Mouse (Mus musculus) embryonic facial prominence, embryonic 11.5 days (tissue): ENCODE measurements around the gene Lypd5. TPM values are rescaled to one million over a fixed set of nuclear protein-coding genes. Genes with fewer than 3 reads are reported as not detected.

Experiments used
- ATAC-seq: fragments of 200-750 bp; cut with Nextera tagmentation; replicated peaks from 2 replicates; pipeline ENCODE4 v1.8.0; 2017; ENCODE audit warnings: low read depth; ENCODE audit not compliant: insufficient number of reproducible peaks, low FRiP score, low TSS enrichment
- DNase-seq: peaks from one replicate; pipeline ENCODE4 v3.0.0-alpha.2; 2015; ENCODE audit warnings: low spot score
- H3K27ac ChIP-seq: fragments of 300-500 bp; sonication (generic); replicated peaks from 2 replicates; pipeline ENCODE4 v1.5.1; 2014; ENCODE audit warnings: mild to moderate bottlenecking, low read depth, low read length, control low read depth
- H3K27me3 ChIP-seq: fragments of 300-500 bp; sonication (generic); 2 replicates; pipeline ENCODE4 v1.6.1; 2014; ENCODE audit warnings: mild to moderate bottlenecking, low read length, moderate library complexity, mixed read lengths; ENCODE audit not compliant: control insufficient read depth, insufficient read depth
- H3K36me3 ChIP-seq: fragments of 300-500 bp; sonication (generic); replicated peaks from 2 replicates; pipeline ENCODE4 v1.6.1; 2014; ENCODE audit warnings: low read depth, mild to moderate bottlenecking, low read length, moderate library complexity, mixed read lengths; ENCODE audit not compliant: control insufficient read depth, insufficient read depth
- H3K4me1 ChIP-seq: fragments of 300-500 bp; sonication (generic); 2 replicates; pipeline ENCODE4 v1.6.1; 2014; ENCODE audit warnings: low read length, mixed read lengths; ENCODE audit not compliant: control insufficient read depth, insufficient read depth
- H3K4me2 ChIP-seq: fragments of 300-500 bp; sonication (generic); 2 replicates; pipeline ENCODE4 v1.6.1; 2014; ENCODE audit warnings: low read depth, mild to moderate bottlenecking, control low read depth, low read length, moderate library complexity
- H3K4me3 ChIP-seq: fragments of 300-500 bp; sonication (generic); 2 replicates; pipeline ENCODE4 v1.5.1; 2014; ENCODE audit warnings: low read depth, low read length, control low read depth
- H3K9ac ChIP-seq: fragments of 300-500 bp; sonication (generic); replicated peaks from 2 replicates; pipeline ENCODE4 v1.6.1; 2014; ENCODE audit warnings: mild to moderate bottlenecking, control low read depth, low read length
- H3K9me3 ChIP-seq: fragments of 300-500 bp; sonication (generic); replicated peaks from 2 replicates; pipeline ENCODE4 v1.6.1; 2016; ENCODE audit warnings: mild to moderate bottlenecking, low read length, inconsistent platforms, mixed read lengths; ENCODE audit not compliant: control insufficient read depth
- WGBS: fragments of 180-500 bp; shearing (Covaris S2); extraction: QIAGEN DNeasy Blood & Tissue Kit; methylation state at CpG from one replicate; pipeline ENCODE4 v1.1.7; 2014; 5-methylcytosine and 5-hydroxymethylcytosine counted together
- polyA plus RNA-seq: library from polyadenylated mRNA; unstranded; fragments of >200 nt; fragmentation: Nextera tagmentation; extraction: Ambion mirVana; gene quantifications from 2 replicates; pipeline ENCODE4 v1.2.1, GENCODE M21; 2014

The Lypd5 gene
- polyA plus RNA-seq, 1 experiment from 2014 or later = not detected

GRCm38 (mm10) chr7:24391077-24391476 lies 42.1 kb downstream of the Lypd5 start:
- DNase-seq (peak; percentile 42), ATAC-seq (no peak)
- Histone ChIP-seq H3K27me3 (no peaks in the 10 kb centered on the region), H3K36me3 (no peaks in the 10 kb centered on the region), H3K4me2 (no peak overlapping the region), H3K27ac (no peak overlapping the region), H3K9me3 (no peaks in the 10 kb centered on the region), H3K4me3 (no peak overlapping the region), H3K4me1 (no peaks in the 10 kb centered on the region), H3K9ac (no peak overlapping the region)
- 39% methylated on average over 5 of the region's 5 CpGs for WGBS

DNA sequence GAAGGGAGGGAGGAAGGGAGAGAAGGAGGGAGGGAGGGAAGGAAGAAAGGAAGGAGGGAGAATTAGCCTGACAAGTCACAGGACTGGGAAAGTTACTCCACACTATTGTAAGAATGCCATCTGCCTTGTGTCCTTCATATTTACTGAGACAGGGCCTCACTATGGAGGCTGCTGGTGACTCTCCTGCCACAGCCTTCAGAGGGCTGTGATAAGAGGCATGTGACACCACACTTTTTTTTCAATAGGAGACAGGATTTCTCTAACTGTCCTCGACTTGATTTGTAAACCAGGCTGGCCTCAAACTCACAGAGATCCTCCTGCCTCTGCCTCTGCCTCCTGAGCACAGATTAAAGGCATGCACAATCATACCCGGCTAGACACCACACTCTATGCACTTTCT lies 42.7 kb downstream of the Lypd5 start:
- Histone ChIP-seq H3K4me3 (no peak overlapping the region), H3K4me2 (no peak overlapping the region), H3K27me3 (no peaks in the 10 kb centered on the region), H3K4me1 (no peaks in the 10 kb centered on the region), H3K27ac (no peak overlapping the region), H3K9me3 (no peaks in the 10 kb centered on the region), H3K36me3 (no peaks in the 10 kb centered on the region), H3K9ac (no peak overlapping the region)
- 72% methylated on average over 2 of the region's 2 CpGs for WGBS
- no peak for ATAC-seq
- no peak for DNase-seq

DNA sequence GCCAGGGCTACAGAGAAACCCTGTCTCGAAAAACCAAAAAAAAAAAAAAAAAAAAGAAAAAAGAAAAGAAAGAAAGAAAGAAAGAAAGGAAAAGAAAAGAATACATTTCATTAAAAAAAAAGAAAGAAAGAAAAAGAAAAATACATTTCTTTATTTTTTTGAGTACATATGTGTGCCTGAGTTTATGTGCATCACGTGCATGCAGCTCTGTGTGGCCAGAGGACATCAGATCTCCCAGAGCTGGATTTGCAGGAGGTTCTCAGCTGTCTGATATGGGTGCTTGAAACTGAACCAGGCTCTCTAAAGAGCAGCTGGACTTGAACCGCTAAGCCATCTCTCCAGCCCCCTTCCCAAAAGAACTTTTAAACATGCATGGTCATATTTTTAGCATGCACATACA lies 45.1 kb downstream of the Lypd5 start:
- no peak overlapping the region for H3K27ac ChIP-seq
- no peak overlapping the region for H3K9ac ChIP-seq
- ATAC-seq (no peak), DNase-seq (no peak)
- H3K9me3 ChIP-seq = no peaks in the 10 kb centered on the region
- no peaks in the 10 kb centered on the region for H3K27me3 ChIP-seq
- no peaks in the 10 kb centered on the region for H3K4me1 ChIP-seq
- WGBS = 90% methylated on average over 2 of the region's 3 CpGs
- H3K36me3 ChIP-seq = no peaks in the 10 kb centered on the region
- H3K4me3 ChIP-seq = no peak overlapping the region
- H3K4me2 ChIP-seq = no peak overlapping the region

DNA sequence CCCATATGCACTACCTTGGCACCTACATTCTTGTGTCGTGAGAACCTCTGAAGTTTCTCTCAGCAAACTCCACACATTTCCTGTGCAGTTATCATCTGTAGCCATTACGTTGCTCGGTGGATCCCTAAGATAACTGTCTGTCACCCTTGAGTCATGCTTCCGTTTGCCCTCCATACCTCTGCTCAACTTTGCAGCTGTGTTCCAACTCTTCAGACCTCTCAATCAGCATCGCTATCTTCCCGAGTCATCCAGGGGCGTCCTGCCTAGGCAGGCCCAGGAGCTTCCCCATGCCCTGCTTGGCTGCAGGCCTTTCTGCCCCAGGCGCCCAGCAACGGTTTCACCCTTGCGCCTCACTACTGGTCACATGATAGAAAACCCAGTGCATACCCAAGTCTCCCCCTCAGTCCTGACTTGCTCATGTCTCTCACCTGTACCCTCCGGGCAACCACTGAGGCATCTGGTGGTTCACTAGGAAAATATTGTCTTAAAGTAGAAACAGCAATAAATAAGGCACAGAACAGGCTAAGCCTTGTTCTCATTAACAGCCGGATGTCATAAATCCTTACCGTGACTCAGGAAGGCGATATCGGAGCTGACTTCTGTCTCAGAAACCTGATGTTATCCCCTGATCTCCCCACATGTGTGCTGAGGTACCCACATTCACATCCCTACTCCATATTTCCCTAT lies 45.6 kb downstream of the Lypd5 start:
- Histone ChIP-seq H3K27ac (no peak overlapping the region), H3K4me1 (no peaks in the 10 kb centered on the region), H3K36me3 (no peaks in the 10 kb centered on the region), H3K4me3 (no peak overlapping the region), H3K9ac (no peak overlapping the region), H3K27me3 (no peaks in the 10 kb centered on the region), H3K4me2 (no peak overlapping the region), H3K9me3 (no peaks in the 10 kb centered on the region)
- no peak for ATAC-seq
- DNase-seq = no peak
- 81% methylated on average over 15 of the region's 15 CpGs for WGBS

DNA sequence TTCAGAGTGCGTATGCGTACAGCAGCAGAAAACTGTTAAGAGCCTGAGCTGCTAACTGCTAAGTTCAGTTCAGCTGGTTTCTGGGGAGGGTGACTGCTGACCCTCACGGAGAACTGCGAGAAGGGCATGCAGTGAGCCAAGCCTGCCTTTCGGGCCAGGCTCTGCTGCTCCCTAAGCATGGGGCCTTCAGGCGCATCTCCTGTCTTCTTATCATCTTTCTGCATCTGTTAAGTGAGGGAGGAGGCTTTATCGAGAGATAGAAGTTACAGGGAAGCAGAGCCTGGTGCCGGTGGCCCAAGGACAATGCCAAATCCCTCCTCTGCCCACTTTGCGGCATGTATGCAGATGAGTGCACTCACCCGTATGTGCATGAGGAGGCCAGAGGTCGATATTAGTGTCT lies 47.8 kb downstream of the Lypd5 start:
- no peaks in the 10 kb centered on the region for H3K4me1 ChIP-seq
- no peaks in the 10 kb centered on the region for H3K27me3 ChIP-seq
- ATAC-seq = no peak
- no peak overlapping the region for H3K27ac ChIP-seq
- H3K9me3 ChIP-seq = no peaks in the 10 kb centered on the region
- H3K4me2 ChIP-seq = no peak overlapping the region
- H3K9ac ChIP-seq = no peak overlapping the region
- H3K36me3 ChIP-seq = no peaks in the 10 kb centered on the region
- no peak for DNase-seq
- 81% methylated on average over 11 of the region's 11 CpGs for WGBS
- no peak overlapping the region for H3K4me3 ChIP-seq

DNA sequence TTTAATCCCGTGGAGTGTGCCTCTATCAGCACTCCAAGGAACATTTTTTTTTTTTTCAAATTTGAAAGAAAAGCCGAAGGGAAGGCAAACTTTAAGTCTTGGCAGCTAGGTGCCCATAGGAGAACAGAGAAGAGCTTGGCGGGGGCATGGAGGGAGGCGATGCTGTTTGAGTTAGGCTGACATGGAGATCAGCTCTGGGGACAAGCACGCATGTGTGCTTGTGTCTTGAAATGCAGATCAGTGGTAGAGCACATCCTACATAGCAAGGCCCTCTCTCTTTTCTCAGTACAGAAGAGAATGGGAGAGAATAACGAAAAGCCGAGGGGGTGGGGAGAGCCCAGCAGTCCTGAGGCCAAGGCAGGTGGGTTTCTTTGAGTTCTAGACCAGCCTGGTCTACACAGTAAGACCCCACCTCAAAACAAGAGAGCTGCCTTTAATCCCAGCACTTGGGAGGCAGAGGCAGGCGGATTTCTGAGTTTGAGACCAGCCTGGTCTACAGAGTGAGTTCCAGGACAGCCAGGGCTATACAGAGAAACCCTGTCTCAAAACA lies 49.4 kb downstream of the Lypd5 start:
- Histone ChIP-seq H3K4me3 (no peak overlapping the region), H3K9me3 (no peaks in the 10 kb centered on the region), H3K36me3 (no peaks in the 10 kb centered on the region; the same call in none of the 2 replicates), H3K27me3 (no peaks in the 10 kb centered on the region), H3K4me1 (no peaks in the 10 kb centered on the region), H3K9ac (no peak overlapping the region), H3K4me2 (no peak overlapping the region), H3K27ac (no peak overlapping the region)
- no peak for DNase-seq
- no peak for ATAC-seq
- 90% methylated on average over 8 of the region's 8 CpGs for WGBS

GRCm38 (mm10) chr7:24399256-24400081 lies 50.5 kb downstream of the Lypd5 start, which contains the start of gene Smg9:
Gene Smg9, plus strand, starts transcription at chr7:24399619.
- H3K36me3 ChIP-seq = peaks cover 2% of the 10 kb centered on the region
- H3K9ac ChIP-seq = peak within 1 kb of the TSS; percentile 74
- ATAC-seq = peak; percentile 93
- peak; percentile 98 for DNase-seq
- H3K4me1 ChIP-seq = no peaks in the 10 kb centered on the region
- H3K4me3 ChIP-seq = peak within 1 kb of the TSS; percentile 58
- 3% methylated on average over 66 of the region's 66 CpGs for WGBS
- no peaks in the 10 kb centered on the region for H3K9me3 ChIP-seq
- H3K27me3 ChIP-seq = no peaks in the 10 kb centered on the region
- peak within 1 kb of the TSS; percentile 92 for H3K27ac ChIP-seq
- H3K4me2 ChIP-seq = peak within 1 kb of the TSS; percentile 46

- peak overlapping the region; percentile 46 for H3K4me2 ChIP-seq
- WGBS = 22% methylated on average over 3 of the region's 3 CpGs
- ATAC-seq = no peak; the same call in none of the 2 replicates
- peak overlapping the region; percentile 74; the same call in 1 of the 2 replicates for H3K9ac ChIP-seq
- no peaks in the 10 kb centered on the region for H3K9me3 ChIP-seq
- peak overlapping the region; percentile 92 for H3K27ac ChIP-seq
- H3K36me3 ChIP-seq = peaks cover 2% of the 10 kb centered on the region
- H3K4me3 ChIP-seq = peak overlapping the region; percentile 58
- DNase-seq = no peak
- H3K4me1 ChIP-seq = no peaks in the 10 kb centered on the region
- no peaks in the 10 kb centered on the region for H3K27me3 ChIP-seq
Observed at GRCm38 (mm10) chr7:24400082-24400452, 51.1 kb downstream of the Lypd5 start.
